Mouse (Mus musculus): ENCODE measurements around the gene Kif17.

The Kif17 gene

DNA sequence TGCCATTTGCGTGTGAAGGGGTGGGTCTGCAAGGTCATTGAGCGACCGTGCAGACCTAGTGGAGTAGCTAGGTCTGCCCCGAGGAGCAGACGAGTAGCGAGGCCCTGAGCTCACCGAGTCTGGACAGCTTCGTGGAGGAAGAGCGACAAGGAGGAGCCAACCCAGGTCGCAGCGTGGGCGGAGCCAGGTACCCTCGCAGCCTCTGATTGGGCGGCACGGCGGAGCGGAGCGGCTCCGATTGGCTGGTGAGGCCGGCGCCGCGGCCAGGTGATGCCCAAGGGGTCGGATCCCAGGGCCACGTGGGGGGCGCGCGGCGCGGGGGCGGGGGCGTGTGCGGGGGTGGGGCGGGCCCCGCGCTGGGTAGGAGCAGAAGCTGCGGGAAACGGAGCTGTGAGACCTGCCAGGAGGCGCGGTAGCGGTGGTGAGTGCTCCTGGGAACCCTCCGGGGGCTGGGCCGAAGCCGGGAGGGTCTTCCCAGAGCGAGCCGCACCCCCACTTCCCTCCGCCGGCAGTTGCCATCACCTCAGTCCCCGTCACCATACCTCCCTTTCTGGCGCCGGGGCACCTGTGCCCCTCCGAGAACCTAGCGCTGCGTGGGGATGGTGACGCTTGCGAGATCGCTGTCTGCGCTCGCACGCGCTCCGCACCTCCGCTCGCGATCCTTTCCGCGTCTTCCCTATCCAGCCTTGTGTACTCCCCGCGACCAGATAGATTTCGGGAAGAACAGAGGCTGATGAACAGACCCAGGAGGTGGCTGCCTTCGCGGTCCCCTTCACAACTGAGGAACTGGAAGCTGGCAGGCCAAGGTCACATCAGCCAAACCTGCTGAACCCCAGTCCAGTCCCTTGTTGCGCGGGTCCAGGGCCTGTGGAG lies at the start of gene Kif17, which contains the start of gene Sh2d5:
Gene Kif17, plus strand, starts transcription at position 348 of the 873 bp plus-strand sequence.
Gene Sh2d5, plus strand, starts transcription at position 316 of the 873 bp plus-strand sequence.
- peak; percentile 62 to 81 for DNase-seq (ENCODE audit: low spot score in 2 of 2)

DNA sequence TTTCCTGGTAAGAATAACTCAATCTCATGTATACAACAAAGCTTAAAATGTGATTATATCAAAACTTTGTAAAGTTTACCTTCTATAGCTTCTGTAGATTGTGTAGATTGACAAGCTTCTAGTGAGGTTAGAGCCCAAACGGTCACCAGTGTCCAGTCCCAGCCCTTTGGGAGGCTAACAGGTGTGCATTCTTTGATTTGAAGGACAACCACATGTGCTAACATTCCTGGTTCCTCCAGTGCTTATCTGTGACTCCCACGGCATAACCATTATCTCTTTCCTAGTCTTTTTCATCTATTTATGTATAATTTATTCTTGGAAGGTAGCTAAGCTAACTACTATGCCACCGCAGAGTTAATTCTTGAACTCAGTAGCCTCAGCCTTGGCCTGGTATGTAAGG lies 49.5 kb upstream of the Kif17 start:
- DNase-seq (ENCODE audit: low spot score in 2 of 2) = no peak

DNA sequence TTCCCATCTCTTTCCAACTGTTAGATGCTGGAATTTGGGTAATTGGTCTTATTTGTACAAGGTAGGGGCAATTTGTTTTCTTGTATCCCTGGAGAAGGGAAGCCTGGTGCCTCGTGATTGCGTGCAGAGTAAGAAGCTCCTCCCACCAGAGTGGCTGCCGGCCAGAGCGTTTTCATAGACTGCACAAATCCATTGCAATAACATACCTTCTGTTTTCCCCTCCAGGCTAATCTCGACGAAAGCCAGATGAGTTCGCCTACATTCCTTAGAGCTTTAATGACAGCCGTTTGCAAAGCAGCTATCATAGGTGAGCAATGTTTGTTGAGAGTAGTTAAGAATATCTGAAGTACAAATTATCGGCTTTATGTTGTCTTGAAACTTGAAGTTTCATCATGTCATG lies 48.5 kb upstream of the Kif17 start:
- DNase-seq (ENCODE audit: low spot score in 2 of 2) = no peak

DNA sequence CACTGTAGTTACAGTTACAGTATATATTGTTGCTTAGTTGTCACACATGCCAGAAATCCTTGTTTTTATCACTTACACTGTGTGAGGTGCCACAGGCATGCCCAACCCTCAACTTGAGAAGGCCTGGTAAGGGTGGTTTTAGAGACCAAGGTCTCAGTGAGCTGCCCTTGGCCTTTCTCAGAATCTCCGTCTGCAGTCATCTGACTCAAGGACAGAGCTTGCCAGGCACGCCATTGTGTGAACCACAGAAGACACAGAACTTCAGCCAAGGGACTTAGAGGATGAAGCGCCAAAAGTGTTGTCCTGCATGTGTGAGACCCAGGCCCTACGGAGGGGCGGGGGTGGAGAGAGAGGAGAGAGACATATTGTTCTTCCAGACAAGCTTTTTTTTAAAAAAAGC lies 40.1 kb upstream of the Kif17 start:
- DNase-seq (ENCODE audit: low spot score in 2 of 2) = no peak

DNA sequence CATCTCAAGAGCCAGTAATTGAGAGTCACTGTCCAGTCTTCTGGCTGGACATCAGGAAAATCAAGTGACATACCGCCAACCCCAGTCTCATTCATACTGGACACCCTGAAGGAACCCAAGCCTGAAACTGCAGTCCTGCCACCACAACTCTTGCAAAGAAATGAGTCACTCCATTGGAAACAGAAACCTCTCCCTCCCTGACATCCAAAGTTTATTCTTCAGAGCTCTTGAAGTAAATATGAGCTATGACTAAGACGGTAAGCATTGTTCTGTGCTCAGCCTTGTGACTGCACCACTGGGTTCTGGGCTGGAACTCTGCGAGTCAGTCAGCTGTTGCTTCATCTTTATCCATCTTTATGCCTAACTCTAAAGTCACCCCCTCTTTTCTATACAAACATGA lies 36.4 kb upstream of the Kif17 start:
- DNase-seq (ENCODE audit: low spot score in 2 of 2) = no peak

DNA sequence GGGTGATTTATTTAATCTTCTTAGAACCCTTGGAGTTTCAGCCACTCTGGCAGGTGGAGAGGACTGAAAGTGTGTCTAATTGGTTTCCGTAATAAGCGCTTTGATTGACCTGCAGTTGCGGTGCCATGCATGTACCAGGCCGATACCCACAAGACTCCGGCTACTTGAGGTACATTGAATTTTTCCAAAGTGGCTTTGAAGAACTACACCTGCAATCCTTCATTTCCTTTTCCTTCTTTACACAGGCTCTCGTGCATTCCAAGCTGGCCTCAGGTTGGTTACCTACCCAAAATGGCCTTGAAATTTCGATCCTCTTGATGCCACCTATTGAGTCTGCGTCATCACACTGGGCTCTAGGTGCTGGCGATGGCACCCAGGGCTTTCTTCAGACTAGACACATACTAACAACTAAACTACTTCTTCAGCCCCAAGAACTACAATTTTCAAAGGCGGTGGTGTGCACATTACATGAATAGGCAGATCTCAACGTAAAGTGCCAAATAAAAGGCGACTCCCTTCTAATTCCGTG lies 34.5 kb upstream of the Kif17 start:
- no peak for DNase-seq (ENCODE audit: low spot score in 2 of 2)

DNA sequence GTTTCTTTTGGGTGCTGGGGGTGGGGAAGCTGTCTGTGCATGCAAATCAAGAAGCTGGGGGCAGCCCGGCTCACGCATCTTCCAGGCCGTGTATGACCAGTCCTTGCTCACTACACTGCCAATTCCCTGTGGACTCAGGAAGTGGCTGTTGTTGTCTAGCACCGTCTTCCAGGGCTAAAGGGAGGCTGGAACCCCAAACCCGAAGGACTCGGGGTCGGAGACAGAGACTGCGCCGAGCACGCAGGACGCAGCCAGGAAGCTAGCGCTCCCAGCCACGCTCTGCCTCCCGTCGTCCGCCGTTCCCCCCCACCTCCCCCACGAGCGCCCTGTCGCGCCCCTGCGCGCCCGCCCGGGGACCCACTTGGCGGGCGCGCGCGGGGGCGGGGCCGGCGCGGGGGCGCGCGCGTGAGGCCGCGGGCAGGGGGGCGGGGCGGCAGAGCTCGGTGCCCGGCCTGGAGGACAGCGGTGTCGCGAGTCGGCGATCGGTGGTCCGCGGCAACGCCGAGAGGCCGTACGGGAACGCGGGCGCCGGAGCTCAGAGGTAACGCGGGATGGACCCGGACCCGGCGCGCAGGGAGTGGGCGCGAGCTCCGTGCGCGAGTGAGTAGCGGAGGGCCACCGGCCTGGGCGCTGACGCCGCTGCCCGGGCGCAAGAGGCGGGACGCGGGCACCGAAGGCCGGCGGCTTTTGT lies 33.9 kb upstream of the Kif17 start, which contains the start of gene Hp1bp3:
Gene Hp1bp3, plus strand, starts transcription at position 97 of the 691 bp plus-strand sequence.
- DNase-seq (ENCODE audit: low spot score in 2 of 2) = peak; percentile 82 to 84

DNA sequence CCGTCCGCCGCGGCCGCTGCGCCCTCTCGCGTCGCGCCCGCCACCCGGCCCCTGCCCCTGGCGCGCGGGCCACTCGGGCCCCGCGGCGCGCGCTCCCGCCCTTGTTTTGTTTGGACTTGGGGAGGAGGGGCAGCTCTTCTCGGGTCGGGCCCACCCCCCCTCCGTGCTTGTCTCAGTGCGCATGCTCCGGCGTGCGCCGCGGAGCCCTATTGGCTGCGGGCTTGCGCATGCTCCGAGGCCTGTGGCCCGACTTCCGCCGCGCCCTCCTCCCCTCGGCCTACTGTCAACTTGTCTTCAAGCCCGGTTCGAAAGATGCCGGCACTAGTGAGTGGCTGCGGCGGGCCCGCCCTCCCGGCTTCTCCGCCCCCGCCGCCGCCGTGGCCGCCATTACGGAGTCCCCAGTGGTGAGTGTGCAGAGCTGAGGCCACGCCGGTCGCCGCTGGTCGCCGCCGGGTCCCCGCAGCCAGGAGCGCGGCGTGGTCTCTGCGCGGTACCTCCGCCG lies 33.3 kb upstream of the Kif17 start:
- peak; percentile 96 to 98 for DNase-seq (ENCODE audit: low spot score in 2 of 2)

DNA sequence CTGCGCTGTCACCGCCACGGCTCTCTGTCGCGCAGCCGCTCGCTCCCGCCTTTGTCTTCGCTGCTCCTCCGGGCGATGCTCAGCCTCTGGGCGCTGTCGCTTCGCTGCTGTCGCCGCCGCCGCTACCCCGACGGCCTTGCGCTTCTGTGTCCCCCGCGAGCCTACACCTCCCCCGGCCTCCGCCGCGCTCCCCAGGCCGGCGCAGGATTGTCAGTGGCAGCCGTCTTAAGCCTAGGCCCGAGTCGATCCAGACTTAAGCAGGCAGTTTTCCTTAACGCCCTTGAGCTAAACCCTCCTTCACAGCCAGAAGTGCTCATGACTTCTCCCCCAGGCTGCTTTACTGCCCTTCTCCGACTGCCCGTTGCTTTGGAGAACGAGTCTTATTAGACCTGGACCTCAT lies 32.8 kb upstream of the Kif17 start:
- peak in 1 of 2 experiments; percentile 71 for DNase-seq (ENCODE audit: low spot score in 2 of 2)

DNA sequence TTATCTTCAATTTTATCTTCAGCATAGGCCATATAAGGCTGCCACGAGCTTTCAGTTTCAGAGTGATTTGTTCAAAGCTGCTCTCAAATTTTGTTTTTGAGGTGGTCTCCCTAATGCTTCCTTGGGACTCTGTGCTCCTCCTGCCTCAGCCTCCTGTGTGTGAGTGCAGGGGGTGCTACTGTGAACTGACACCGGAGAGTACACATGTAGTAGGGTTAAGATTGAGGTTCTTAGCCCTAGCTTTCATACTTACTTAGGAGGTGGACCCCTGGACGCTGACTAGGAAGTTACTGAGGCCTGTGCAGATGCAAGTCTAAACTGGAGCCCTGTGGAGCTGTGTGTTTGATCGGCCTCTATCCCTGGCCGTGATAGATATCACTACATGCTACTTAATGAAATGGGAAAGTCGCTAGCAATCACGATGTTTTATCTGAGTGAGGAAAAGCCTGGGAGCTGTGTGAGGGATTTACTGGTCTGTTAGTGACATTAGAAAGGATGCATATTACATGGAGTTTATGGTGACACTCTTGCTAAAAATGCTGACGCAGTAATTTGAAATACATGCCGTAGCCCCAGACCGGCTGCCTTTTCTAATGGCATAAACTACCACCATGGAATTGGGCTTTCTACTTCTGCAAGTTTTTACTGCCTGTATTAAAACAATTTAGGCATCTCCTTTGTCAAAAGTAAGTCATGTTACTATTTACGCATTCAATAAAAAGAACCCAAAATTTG lies 32.1 kb upstream of the Kif17 start:
- peak; percentile 26 to 46 for DNase-seq (ENCODE audit: low spot score in 2 of 2)

DNA sequence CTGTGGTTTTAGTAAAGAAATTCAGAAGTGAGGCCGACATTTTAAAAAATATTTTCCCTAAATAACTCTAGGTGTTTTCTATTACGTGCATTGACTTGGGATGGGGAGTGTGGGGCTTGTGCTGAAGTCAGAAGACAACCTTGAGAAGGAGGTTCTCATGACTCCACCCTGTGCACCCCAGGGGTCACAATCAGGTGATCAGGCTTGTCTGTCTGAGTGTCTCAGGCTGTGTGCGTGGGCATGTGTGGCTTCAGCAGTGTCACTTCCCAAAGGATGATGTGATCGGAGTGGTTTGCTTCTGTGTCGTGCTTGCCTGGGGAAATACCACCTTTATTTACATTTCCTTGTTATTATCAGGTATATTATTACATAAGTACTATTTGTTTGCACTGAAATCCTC lies 30.9 kb upstream of the Kif17 start:
- no peak for DNase-seq (ENCODE audit: low spot score in 2 of 2)

DNA sequence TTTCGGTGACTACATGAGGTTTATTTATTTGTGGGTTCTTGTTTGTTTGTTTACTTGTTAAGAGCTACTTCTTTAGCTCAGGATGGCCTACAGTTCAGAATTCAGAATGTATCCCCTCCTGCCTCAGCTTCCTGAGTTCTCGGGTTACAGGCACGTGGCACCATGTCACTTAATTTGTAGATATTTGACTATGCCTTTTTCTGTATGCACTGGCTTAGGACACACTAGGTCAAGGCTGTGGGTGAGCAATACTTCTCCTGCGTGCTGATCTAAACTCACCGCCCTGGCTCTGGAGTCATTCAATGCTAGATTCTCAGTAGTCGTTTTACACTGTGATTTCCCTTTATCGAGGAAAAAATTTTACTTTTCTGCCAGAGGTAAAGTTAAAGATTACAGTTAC lies 29.5 kb upstream of the Kif17 start:
- DNase-seq (ENCODE audit: low spot score in 2 of 2) = no peak

DNA sequence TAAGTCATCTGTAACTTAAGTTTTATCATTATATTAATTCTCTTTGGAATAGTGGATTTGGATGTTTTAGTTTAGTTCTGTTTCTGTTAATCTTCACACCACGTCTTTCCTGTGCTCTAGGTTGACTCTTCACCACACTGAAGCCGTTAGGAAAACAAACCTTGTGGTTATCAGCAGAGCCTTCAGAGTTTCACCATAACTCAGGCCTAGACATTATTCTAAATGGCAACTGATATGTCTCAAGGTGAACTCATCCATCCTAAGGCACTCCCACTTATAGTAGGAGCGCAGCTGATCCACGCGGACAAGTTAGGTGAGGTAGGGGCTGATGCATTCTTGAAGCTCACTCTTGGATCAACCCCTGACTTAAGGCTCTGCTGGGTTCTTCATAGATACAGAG lies 28.8 kb upstream of the Kif17 start:
- DNase-seq (ENCODE audit: low spot score in 2 of 2) = no peak

DNA sequence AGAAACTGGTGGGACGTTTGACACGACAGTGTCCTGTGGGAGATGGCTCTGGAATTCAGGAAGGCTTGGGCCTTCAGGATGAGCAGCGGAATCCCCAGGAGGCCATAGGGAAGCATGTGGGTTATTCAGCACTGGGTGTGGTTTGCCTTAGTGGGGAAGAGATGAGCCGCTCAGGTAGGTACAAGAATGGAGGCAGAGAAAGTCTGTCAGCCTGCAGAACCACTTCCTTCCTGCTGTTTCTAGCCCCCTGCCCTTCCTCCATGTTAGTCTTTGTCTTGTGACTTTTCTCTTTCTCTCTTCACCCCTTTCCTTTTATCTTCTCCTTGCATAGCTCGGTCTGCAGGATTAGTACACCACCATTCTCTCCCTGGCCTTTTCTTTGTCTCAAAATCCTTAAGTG lies 27.8 kb upstream of the Kif17 start:
- DNase-seq (ENCODE audit: low spot score in 2 of 2) = no peak

DNA sequence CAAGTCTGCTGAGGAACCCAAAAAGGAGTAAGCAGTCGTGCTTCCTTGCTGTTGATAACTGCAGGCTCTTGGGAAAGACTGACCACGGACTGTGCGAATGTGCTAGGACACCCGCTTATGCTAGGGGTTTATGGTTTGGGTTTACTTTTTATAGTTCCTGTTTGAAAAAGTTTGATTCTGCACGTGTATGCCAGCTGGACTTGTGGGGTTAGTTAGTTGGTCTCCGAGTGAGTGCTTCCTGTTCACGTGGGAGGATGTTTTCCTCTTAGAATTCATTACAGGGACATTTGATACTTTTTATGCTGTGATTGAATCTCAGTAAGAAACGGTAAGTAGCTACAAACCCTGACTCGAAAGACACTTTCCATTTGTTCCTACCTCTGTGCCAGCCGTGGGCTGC lies 26.6 kb upstream of the Kif17 start:
- no peak for DNase-seq (ENCODE audit: low spot score in 2 of 2)

DNA sequence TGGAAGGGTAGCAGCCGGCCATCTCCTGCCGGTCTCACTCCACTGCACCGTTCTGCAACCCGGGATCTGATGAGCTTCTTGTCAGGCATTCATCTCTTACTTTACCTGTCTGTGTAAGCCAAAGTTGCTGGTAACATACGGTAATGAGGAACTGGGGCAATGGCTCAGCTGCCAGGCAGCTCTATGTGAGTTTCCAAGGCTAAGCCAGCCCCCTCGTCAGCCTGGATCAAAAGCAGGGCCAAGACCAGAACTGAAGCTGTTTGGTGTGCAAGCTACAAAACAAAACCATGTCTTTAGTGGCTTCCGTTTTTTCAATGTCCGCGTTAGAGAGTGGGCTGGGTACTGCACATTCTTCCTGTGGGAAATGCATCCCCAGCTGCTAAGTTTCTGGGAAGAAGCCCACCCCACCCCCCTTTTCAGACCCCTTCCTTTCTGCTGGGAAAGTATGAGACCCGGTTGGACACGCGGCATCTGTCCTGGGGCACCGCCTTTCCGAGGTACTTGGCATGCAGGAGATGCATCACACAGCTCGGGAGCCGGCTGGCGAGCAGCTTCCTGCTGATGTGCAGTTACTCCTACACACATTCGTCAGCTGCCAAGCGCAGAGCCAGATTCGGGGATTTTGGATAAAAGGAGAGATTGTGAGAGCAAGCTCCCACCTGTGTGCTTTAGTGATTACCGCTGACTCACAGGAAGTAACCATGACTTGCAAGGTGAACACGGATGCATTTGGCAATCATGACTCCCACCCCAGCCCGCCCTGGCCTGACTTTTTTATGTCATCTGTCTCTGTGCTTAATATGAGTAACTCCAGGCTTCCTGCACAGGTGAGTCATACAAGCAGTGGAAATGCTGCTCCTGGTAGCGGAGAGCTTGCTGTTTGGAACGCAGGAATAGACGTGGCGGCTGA lies 3.2 kb upstream of the Kif17 start:
- DNase-seq (ENCODE audit: low spot score in 2 of 2) = no peak

DNA sequence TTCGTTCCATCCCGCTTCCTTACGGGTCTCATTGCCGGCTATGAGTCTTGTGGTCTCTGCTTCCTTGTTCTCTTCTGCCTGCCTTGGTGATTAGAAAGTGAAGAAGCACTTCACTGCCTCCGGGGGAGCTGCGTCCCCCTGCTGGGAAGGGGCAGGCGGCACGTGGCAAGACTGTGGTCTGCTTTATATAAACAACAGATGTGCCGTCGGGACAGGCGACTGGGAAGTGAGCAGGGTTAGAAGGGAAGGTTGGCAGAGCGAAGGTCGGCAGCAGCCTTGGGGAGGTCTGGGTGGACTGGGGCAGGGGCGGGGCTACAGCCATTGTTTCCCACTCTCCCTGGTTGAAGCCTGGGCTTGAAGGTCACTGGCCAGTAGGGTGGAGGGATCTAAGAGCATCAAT lies 1.6 kb downstream of the Kif17 start:
- DNase-seq (ENCODE audit: low spot score in 2 of 2) = no peak

DNA sequence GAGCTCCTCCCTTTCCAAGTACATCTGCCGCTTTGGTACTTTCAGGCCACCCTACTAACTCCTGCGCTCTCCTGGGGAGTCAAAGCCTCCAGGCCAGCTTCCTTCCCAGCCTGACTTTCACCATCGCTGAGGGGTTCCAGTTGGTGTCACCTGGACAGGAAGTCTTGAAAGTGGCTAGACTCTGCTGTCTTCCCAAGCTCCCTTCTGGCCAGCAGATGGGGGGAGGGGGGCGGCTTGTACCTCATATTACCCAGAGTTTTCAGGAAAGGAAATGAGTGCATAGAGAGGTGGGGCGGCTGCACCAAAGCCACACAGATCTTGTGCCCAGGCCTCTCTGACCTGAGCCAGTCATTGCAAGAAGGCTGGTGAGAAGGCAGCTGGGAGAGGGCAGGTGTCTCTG lies 2.0 kb downstream of the Kif17 start:
- DNase-seq (ENCODE audit: low spot score in 2 of 2) = no peak

DNA sequence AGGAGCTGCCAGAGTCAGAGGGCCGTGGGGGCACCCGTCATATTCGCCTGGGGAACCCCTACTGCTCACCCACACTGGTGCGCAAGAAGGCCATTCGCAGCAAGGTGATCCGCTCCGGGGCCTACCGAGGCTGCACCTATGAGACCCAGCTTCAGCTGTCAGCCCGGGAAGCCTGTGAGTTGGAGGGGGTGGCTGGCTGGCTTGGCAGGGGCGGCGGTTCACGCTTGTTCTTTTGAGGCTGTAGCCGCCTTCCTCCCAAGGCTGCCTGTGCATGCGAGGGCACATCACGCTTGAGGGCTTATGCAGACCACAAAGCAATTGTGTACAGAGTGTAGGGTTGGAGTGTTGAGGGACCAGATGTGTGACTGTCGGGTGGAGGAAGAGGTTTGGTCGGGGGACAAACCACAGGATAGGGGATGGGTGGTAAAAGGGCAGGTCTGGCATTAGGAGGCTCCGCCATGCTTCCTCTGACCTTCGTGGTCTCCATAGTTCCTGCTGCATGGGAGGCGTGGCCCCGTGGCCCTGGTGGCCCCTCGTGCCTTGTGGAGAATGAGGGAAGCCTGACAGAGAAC lies 7.0 kb downstream of the Kif17 start:
- DNase-seq (ENCODE audit: low spot score in 2 of 2) = peak in 1 of 2 experiments; percentile 29

DNA sequence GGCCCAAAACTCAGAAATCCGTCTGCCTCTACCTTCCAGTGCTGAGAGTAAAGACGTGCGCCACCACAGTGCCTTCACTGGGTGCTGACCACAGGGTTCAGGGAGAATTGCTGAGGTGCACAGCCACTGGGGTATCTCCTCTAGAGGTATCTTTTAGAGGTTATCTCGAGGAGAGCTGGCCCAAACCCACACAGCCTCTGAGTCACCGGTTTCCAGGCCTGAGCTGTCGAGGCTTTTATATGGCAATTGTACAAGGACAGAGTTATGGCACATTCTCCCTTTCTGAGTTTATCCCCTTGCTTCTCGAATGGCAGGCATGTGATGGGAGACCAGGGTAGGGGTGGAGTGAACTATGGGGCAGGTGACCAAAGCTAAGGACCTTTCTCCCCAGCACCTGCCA lies 8.4 kb downstream of the Kif17 start:
- no peak for DNase-seq (ENCODE audit: low spot score in 2 of 2)
